In genomic region chr9:95184453-95184852, GRCm38 (mm10) we compare ENCODE assay signal across 24 mouse cellular contexts.
DNase-seq lines count a peak whose midpoint lies in the region; ATAC-seq lines count a peak whose summit lies in the region.
"Had no signal": no experiment of that assay in that cellular context is flagged by ENCODE, and none has a peak within 500 bp of the region (broad histone marks: within the 10 kb centered on the region; RNA-seq: fewer than 3 reads in every experiment).

No protein-coding gene starts in this region.

- H3K27ac ChIP-seq in kidney, embryonic 14.5 days (ENCODE audit: low read depth, low read length) = no peak overlapping the region
- H3K27ac ChIP-seq: embryonic facial prominence, embryonic 10.5 days; embryonic facial prominence, embryonic 12.5 days; forebrain, embryonic 13.5 days; forebrain, embryonic 15.5 days had no signal

- no peak overlapping the region for H3K4me2 ChIP-seq in kidney, embryonic 14.5 days (replicated peaks; ENCODE audit: low read depth, low read length)
- H3K4me2 ChIP-seq: embryonic facial prominence, embryonic 12.5 days; forebrain, embryonic 13.5 days; forebrain, embryonic 15.5 days had no signal

- no peak overlapping the region for H3K9ac ChIP-seq in kidney, embryonic 14.5 days (ENCODE audit: low read depth, low read length)
- H3K9ac ChIP-seq: embryonic facial prominence, embryonic 12.5 days; forebrain, embryonic 13.5 days; forebrain, embryonic 15.5 days had no signal

- 61% methylated on average over 5 of the region's 5 CpGs for WGBS in kidney, embryonic 14.5 days

- ATAC-seq in kidney, embryonic 14.5 days (ENCODE audit: low FRiP score, low TSS enrichment) = no peak
- ATAC-seq: activated CD4-positive, CD25-positive, alpha-beta regulatory T cell, adult 4 months; CD4-positive, CD25-positive, alpha-beta regulatory T cell, adult 4 months; forebrain, embryonic 13.5 days; forebrain, embryonic 15.5 days; Patski had no signal

- H3K9me3 ChIP-seq in kidney, embryonic 14.5 days (ENCODE audit: control insufficient read depth, low read length) = no peaks in the 10 kb centered on the region
- H3K9me3 ChIP-seq: embryonic facial prominence, embryonic 10.5 days; embryonic facial prominence, embryonic 12.5 days; forebrain, embryonic 13.5 days; forebrain, embryonic 15.5 days had no signal

- no peak overlapping the region for H3K4me3 ChIP-seq in kidney, embryonic 14.5 days (ENCODE audit: low read length)
- H3K4me3 ChIP-seq: embryonic facial prominence, embryonic 10.5 days; embryonic facial prominence, embryonic 12.5 days; forebrain, embryonic 13.5 days; forebrain, embryonic 15.5 days had no signal

- DNase-seq in adrenal gland, adult 2 months = peak; percentile 13
- no peak for DNase-seq in adrenal gland, postnatal 14 days
- DNase-seq in kidney, adult 11 months = peak; percentile 23
- DNase-seq in kidney, adult 9 months = peak; percentile 56
- no peak for DNase-seq in kidney, adult 18-20 months
- peak; percentile 40 for DNase-seq in kidney, postnatal 14 days
- DNase-seq in kidney, postnatal 4 days = no peak
- DNase-seq: adrenal gland, postnatal 10 days; B cell, adult 2 months; cerebellum, adult 11-12 months; cerebellum, adult 2 months; cerebellum, adult 9-10 months; cerebellum, postnatal 10 days; cerebellum, postnatal 25 days had no signal

- no peaks in the 10 kb centered on the region for H3K36me3 ChIP-seq in kidney, embryonic 14.5 days (ENCODE audit: control insufficient read depth, insufficient read depth, low read length)
- H3K36me3 ChIP-seq: embryonic facial prominence, embryonic 10.5 days; embryonic facial prominence, embryonic 12.5 days; forebrain, embryonic 15.5 days; G1E had no signal

- H3K27me3 ChIP-seq in kidney, embryonic 14.5 days (ENCODE audit: control insufficient read depth, insufficient read depth, low read length) = no peaks in the 10 kb centered on the region
- H3K27me3 ChIP-seq: CH12.LX; embryonic facial prominence, embryonic 12.5 days; forebrain, embryonic 13.5 days; forebrain, embryonic 15.5 days; Patski had no signal

- H3K4me1 ChIP-seq in kidney, embryonic 14.5 days (ENCODE audit: control insufficient read depth, insufficient read depth, low read length) = peaks cover 18% of the 10 kb centered on the region

Comparison
In these comparisons a context has a peak if more than half of its experiments do, and no peak if none do; other contexts are left out.
1. DNase-seq: peak in adrenal gland, adult 2 months (single experiment), kidney, adult 11 months (single experiment), kidney, adult 9 months (single experiment) and kidney, postnatal 14 days (single experiment); none in adrenal gland, postnatal 14 days (single experiment), kidney, adult 18-20 months (single experiment) and kidney, postnatal 4 days (0 of 2).